Mouse (Mus musculus) neural tube, embryonic 15.5 days (tissue): ENCODE data around the gene Fam219a. TPM values are rescaled to one million over a fixed set of nuclear protein-coding genes. Genes with fewer than 3 reads are reported as not detected.

ENCODE experiments used
- ATAC-seq: fragments of 200-750 bp; cut with Nextera tagmentation; 2 replicates; pipeline ENCODE4 v1.8.0; 2017; ENCODE audit warnings: mild to moderate bottlenecking, moderate TSS enrichment, moderate library complexity; ENCODE audit not compliant: low FRiP score
- H3K27ac ChIP-seq: fragments of 300-500 bp; sonication (generic); replicated peaks from 2 replicates; pipeline ENCODE4 v1.5.1; 2015; ENCODE audit warnings: mild to moderate bottlenecking, inconsistent platforms
- H3K27me3 ChIP-seq: fragments of 300-500 bp; sonication (generic); replicated peaks from 2 replicates; pipeline ENCODE4 v1.6.1; 2015; ENCODE audit warnings: inconsistent platforms
- H3K36me3 ChIP-seq: fragments of 300-500 bp; sonication (generic); 2 replicates; pipeline ENCODE4 v1.6.1; 2015; ENCODE audit warnings: inconsistent platforms
- H3K4me1 ChIP-seq: fragments of 300-500 bp; sonication (generic); 2 replicates; pipeline ENCODE4 v1.6.1; 2015; ENCODE audit warnings: inconsistent platforms
- H3K4me2 ChIP-seq: fragments of 300-500 bp; sonication (generic); 2 replicates; pipeline ENCODE4 v1.6.1; 2015; ENCODE audit warnings: inconsistent platforms, mild to moderate bottlenecking, moderate library complexity
- H3K4me3 ChIP-seq: fragments of 300-500 bp; sonication (generic); replicated peaks from 2 replicates; pipeline ENCODE4 v1.5.1; 2015; ENCODE audit warnings: mild to moderate bottlenecking, inconsistent platforms
- H3K9ac ChIP-seq: fragments of 300-500 bp; sonication (generic); replicated peaks from 2 replicates; pipeline ENCODE4 v1.6.1; 2015; ENCODE audit warnings: mild to moderate bottlenecking, inconsistent platforms
- H3K9me3 ChIP-seq: fragments of 300-500 bp; sonication (generic); replicated peaks from 2 replicates; pipeline ENCODE4 v1.6.1; 2016; ENCODE audit warnings: inconsistent platforms
- WGBS: fragments of 180-500 bp; shearing (Covaris S2); methylation state at CpG from one replicate; pipeline ENCODE4 v1.1.7; 2015; ENCODE audit warnings: mixed read lengths; 5-methylcytosine and 5-hydroxymethylcytosine counted together
- polyA plus RNA-seq: library from polyadenylated mRNA; unstranded; fragments of >200 nt; fragmentation: Nextera tagmentation; extraction: Ambion mirVana; gene quantifications from 2 replicates; pipeline ENCODE4 v1.2.1, GENCODE M21; 2015

Gene Fam219a
- polyA plus RNA-seq, 1 experiment from 2014 or later = 17.9 TPM

DNA sequence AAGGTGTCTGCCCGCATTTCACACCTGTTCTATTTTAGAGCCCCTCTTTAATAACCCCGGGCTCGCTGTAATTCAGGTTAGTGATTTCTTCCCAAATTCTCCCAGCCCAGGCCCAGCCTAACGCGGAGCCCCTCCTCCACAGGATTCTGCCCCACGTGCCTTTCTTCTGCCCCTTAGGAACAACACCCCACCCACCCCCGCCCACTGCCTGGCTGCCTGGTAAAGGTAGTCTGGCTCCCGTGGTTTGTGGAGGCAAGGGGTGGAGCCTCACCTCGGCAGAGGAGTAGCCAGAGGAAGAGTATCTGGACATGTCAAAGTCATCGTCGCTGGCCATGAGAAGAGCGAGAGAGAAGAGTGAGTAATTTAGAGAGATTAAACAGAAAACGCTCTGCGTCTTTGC is 48.7 kb downstream of the Fam219a start:
- no peak overlapping the region for H3K4me2 ChIP-seq
- H3K36me3 ChIP-seq = peaks cover 27% of the 10 kb centered on the region
- no peaks in the 10 kb centered on the region for H3K4me1 ChIP-seq
- H3K27me3 ChIP-seq = no peaks in the 10 kb centered on the region
- H3K9ac ChIP-seq = no peak overlapping the region
- no peak overlapping the region for H3K4me3 ChIP-seq
- ATAC-seq = no peak
- 46% methylated on average over 14 of the region's 14 CpGs for WGBS
- no peaks in the 10 kb centered on the region for H3K9me3 ChIP-seq
- H3K27ac ChIP-seq = no peak overlapping the region

DNA sequence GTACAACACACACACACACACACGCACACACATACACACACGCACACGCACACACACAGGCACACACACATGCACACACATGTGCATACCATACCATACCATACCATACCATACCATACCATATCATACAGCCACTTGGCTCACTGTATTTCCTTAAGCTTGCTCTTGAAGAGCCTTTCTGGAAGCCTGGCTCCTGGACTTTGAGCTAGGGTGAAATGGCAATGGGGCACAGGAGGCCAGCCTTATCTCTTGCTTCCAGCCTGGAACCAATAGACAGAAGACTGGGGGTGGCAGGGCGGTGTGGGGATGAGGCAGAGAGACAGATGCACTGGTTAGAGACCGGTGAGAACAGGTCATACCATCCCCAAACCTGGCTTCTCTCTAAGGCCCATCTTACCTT is 50.1 kb downstream of the Fam219a start:
- H3K4me1 ChIP-seq = no peaks in the 10 kb centered on the region
- H3K9me3 ChIP-seq = no peaks in the 10 kb centered on the region
- H3K4me2 ChIP-seq = no peak overlapping the region
- 95% methylated on average over 5 of the region's 5 CpGs for WGBS
- H3K27ac ChIP-seq = no peak overlapping the region
- no peak overlapping the region for H3K4me3 ChIP-seq
- no peak overlapping the region for H3K9ac ChIP-seq
- H3K36me3 ChIP-seq = peaks cover 27% of the 10 kb centered on the region
- no peaks in the 10 kb centered on the region for H3K27me3 ChIP-seq
- no peak for ATAC-seq

DNA sequence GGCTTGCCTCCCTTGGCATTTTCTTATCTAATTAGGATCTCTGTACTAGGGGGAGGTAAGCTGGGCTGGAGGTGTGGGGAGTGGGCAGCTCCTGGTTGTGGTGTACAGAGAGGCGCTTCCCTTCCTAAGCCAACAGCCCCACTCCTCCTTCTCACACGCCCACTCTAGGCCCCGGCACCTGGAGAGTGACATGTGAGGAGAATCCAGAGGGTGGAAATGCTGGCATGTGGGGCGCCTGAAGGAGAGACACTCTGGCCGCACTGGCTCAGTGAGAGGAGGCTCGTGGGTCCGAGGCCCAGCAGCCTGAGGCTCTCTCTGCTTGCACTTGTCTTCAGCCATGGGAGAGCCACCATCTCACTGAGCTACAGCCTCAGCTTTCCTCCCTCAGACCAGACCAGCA is 51.0 kb downstream of the Fam219a start:
- no peak for ATAC-seq
- Histone ChIP-seq H3K27me3 (no peaks in the 10 kb centered on the region), H3K9me3 (no peaks in the 10 kb centered on the region), H3K36me3 (peaks cover 27% of the 10 kb centered on the region), H3K4me2 (no peak overlapping the region), H3K9ac (no peak overlapping the region), H3K4me3 (no peak overlapping the region), H3K4me1 (peaks cover 5% of the 10 kb centered on the region), H3K27ac (no peak overlapping the region)
- WGBS = 85% methylated on average over 7 of the region's 7 CpGs

DNA sequence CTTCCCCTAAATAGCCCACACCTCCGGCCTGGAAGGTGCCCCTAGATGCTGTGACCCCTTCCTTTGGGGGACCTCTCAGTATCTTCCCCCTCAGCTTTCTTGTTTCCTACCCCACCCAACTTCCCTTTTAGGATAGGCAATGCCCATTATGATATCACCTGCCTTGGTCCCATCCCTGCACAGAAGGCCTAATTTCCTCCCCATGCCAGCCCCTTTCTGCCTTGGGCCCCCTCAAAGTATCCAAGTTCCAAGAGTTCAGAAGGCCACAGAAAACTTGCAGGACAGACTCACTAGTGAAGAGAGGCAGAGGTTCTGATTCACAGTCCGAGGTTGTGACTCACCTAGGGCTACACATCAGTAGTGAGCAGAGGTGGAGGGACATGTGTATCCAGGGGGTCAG is 52.1 kb downstream of the Fam219a start, which contains the start of gene 1110017D15Rik:
1110017D15Rik (minus strand) TSS at position 101 of the 400 bp plus-strand sequence.
- Histone ChIP-seq H3K27me3 (no peaks in the 10 kb centered on the region), H3K36me3 (peaks cover 27% of the 10 kb centered on the region), H3K4me2 (no peak within 1 kb of the TSS), H3K4me3 (no peak within 1 kb of the TSS), H3K9me3 (no peaks in the 10 kb centered on the region), H3K4me1 (peaks cover 8% of the 10 kb centered on the region), H3K27ac (no peak within 1 kb of the TSS), H3K9ac (no peak within 1 kb of the TSS)
- no peak for ATAC-seq
- WGBS = 95% methylated on average over 2 of the region's 2 CpGs

DNA sequence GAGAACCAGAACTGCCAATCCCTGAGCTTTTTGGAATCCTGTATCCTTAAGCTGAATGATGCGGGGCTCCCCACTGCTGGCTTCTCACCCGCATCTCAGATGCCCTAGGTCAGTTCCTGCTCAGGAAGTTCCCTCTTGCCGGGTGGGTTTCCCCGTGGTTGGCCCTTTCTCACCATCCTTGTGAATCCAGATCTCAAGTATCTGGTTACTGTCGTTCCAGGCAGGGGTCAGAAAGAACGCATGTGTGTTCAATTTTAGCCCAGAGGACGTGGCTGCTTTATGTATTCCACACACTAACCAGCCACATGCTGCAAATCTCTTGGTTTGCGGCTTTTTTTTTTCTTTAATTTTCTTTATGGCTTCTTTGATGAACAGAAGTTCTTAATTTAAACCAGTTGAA is 55.6 kb downstream of the Fam219a start:
- Histone ChIP-seq H3K4me3 (no peak overlapping the region), H3K9ac (no peak overlapping the region), H3K4me1 (peaks cover 8% of the 10 kb centered on the region), H3K27ac (peak overlapping the region; percentile 54), H3K4me2 (peak overlapping the region; percentile 20; the same call in 1 of the 2 replicates), H3K9me3 (no peaks in the 10 kb centered on the region), H3K27me3 (peaks cover 2% of the 10 kb centered on the region; the same call in 1 of the 2 replicates), H3K36me3 (peaks cover 3% of the 10 kb centered on the region; the same call in 1 of the 2 replicates)
- ATAC-seq = no peak
- WGBS = 27% methylated on average over 8 of the region's 8 CpGs

DNA sequence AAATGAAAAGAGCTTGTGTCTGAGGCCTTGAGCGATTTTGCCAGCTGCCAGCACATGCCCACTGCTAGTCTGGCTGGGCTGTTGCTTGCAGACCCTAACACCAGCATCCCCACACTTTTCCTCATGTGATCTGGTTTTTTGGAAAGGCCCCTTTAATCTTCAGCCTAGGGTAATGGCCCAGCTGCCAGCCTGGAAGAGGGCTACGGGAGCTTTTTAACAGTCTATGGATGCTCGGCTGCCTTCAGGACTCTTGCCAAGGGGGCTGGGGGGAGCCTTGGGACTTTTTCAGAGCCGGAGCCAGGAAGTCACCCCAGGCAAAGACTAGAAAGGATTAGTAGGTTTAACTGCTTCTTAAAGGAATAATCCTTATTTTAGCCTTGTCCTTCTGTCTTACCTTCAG is 56.0 kb downstream of the Fam219a start:
- Histone ChIP-seq H3K27me3 (peaks cover 5% of the 10 kb centered on the region; the same call in 1 of the 2 replicates), H3K4me1 (peaks cover 8% of the 10 kb centered on the region), H3K9ac (no peak overlapping the region), H3K36me3 (no peaks in the 10 kb centered on the region), H3K27ac (peak overlapping the region; percentile 54), H3K4me3 (no peak overlapping the region), H3K4me2 (peak overlapping the region; percentile 20; the same call in 1 of the 2 replicates), H3K9me3 (no peaks in the 10 kb centered on the region)
- 26% methylated on average over 4 of the region's 4 CpGs for WGBS
- ATAC-seq = peak; percentile 11; the same call in 1 of the 2 replicates

DNA sequence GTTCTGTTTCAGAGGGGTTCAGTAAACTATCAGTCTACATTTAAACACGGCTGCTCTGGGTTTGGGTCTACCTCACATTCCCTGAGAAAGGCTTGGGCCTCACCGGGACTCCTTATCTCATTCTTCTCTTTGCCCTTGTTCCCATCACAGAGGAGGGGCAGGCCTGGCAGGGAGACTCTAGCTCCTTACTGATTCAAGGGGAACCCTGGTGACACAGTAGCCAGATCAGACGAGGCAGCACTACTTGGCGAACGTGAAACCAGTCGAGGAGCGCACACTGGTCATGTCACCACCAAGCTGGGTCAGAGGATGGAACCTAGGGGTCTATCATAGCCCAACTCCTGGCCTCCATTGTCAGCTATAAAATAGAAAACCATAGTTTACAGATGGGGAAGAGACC is 61.3 kb downstream of the Fam219a start:
- no peak for ATAC-seq
- no peaks in the 10 kb centered on the region for H3K36me3 ChIP-seq
- WGBS = 42% methylated on average over 7 of the region's 7 CpGs
- H3K9me3 ChIP-seq = no peaks in the 10 kb centered on the region
- no peak overlapping the region for H3K4me3 ChIP-seq
- peak overlapping the region; percentile 90 for H3K4me2 ChIP-seq
- H3K4me1 ChIP-seq = peaks cover 26% of the 10 kb centered on the region
- no peak overlapping the region for H3K9ac ChIP-seq
- H3K27ac ChIP-seq = no peak overlapping the region
- H3K27me3 ChIP-seq = peaks cover 5% of the 10 kb centered on the region; the same call in 1 of the 2 replicates

DNA sequence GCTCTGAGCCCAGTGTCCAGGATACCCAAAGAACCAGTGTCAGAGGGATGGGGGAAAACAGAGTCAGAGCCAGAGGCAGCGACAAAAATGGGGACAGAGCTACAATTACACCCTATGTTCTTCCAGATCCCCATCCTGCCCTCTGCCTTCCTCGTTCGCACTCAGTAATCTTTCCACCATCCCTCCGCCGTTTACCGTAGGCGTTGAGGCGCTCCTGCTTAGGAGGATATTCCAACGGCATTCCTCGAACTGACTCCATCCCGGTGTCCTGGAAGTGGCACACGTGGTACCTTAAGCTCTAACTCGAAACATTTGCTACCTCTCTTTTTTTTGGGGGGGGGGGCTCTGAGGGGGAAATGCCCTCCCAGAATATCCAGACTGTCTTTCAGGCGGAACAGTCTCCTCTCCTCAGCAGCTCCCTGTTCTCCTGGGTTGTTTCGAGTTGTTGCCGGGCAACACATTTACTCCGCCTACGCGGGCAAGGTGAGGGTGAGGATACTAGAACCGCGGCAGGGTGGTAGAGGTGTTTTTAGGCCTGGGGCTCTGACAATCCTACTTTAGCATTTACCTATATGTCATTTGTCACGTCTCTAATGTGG is 61.9 kb downstream of the Fam219a start:
- peak; percentile 13; the same call in 1 of the 2 replicates for ATAC-seq
- H3K4me2 ChIP-seq = peak overlapping the region; percentile 90
- H3K4me1 ChIP-seq = peaks cover 32% of the 10 kb centered on the region
- H3K4me3 ChIP-seq = peak overlapping the region; percentile 52
- no peaks in the 10 kb centered on the region for H3K9me3 ChIP-seq
- H3K27ac ChIP-seq = peak overlapping the region; percentile 79
- H3K36me3 ChIP-seq = no peaks in the 10 kb centered on the region
- H3K9ac ChIP-seq = peak overlapping the region; percentile 67
- 3% methylated on average over 22 of the region's 22 CpGs for WGBS
- H3K27me3 ChIP-seq = peaks cover 10% of the 10 kb centered on the region; the same call in 1 of the 2 replicates

DNA sequence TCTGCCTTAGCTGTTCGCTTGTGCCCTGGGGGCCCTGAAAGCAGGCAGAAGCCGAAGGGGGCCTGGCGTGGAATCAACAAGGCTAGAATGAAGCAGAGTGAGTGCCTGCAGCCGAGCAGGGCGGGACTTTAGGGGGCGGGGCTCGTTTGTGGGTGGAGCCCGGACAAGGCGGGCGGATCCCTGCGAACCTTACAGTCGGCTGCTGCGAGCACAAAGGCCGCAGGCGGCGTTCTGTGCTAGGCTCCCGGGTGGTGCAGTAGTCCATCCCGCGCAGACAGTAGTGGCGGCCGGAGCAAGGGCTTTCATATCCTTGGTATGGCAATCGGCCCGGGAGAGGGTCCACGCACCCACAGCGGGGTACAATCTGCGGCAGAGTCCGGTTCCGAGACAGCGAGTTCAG is 62.4 kb downstream of the Fam219a start:
- H3K27ac ChIP-seq = peak overlapping the region; percentile 79
- peak overlapping the region; percentile 52 for H3K4me3 ChIP-seq
- peaks cover 13% of the 10 kb centered on the region for H3K27me3 ChIP-seq
- peak overlapping the region; percentile 67 for H3K9ac ChIP-seq
- ATAC-seq = peak; percentile 85
- peak overlapping the region; percentile 90 for H3K4me2 ChIP-seq
- no peaks in the 10 kb centered on the region for H3K36me3 ChIP-seq
- WGBS = under 1% methylated on average over 29 of the region's 29 CpGs
- H3K4me1 ChIP-seq = peaks cover 37% of the 10 kb centered on the region
- H3K9me3 ChIP-seq = no peaks in the 10 kb centered on the region

DNA sequence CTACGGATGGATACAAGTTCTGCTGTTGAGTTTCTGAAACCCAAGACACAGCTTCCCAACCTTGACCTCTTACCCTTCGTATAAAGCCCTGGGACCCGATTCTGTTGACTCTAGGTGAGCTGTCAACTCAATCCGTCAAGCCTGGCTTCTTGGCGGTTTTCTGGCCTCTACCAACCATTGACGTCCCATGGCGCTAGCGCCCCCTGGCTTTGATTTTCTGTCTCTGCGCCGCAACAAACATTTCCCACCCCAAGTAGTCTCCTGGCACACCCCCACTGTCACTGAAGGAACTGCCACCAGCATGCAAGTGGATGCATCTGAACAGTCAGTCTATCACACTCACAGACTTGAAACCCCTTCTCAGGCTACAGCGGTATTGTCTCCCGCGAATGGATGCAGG is 63.2 kb downstream of the Fam219a start:
- H3K9ac ChIP-seq = 0 out of 2 replicates have a peak overlapping the region, but pooled peaks have one; percentile 67
- peaks cover 20% of the 10 kb centered on the region for H3K27me3 ChIP-seq
- H3K9me3 ChIP-seq = no peaks in the 10 kb centered on the region
- 14% methylated on average over 13 of the region's 13 CpGs for WGBS
- peak overlapping the region; percentile 79; the same call in 1 of the 2 replicates for H3K27ac ChIP-seq
- no peak for ATAC-seq
- H3K4me2 ChIP-seq = peak overlapping the region; percentile 90
- peak overlapping the region; percentile 52; the same call in 1 of the 2 replicates for H3K4me3 ChIP-seq
- H3K4me1 ChIP-seq = peaks cover 37% of the 10 kb centered on the region
- H3K36me3 ChIP-seq = no peaks in the 10 kb centered on the region

DNA sequence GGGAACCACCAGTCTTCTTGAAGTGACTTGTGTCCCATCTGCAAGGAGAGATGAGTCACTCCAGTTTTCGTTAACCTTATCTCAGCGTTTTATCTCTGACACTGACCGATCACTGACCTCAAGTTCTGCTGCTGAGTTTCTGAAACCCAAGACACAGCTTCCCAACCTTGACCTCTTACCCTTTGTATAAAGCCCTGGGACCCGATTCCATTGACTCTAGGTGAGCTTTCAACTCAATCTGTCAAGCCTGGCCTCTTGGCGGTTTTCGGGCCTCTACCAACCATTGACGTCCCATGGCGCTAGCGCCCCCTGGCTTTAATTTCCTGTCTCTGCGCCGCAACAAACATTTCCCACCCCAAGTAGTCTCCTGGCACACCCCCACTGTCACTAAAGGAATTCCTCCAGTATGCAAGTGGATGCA is 64.2 kb downstream of the Fam219a start:
- H3K9me3 ChIP-seq = no peaks in the 10 kb centered on the region
- ATAC-seq = no peak
- peaks cover 30% of the 10 kb centered on the region for H3K27me3 ChIP-seq
- H3K27ac ChIP-seq = no peak overlapping the region
- 56% methylated on average over 11 of the region's 11 CpGs for WGBS
- no peaks in the 10 kb centered on the region for H3K36me3 ChIP-seq
- H3K4me1 ChIP-seq = peaks cover 37% of the 10 kb centered on the region
- no peak overlapping the region for H3K9ac ChIP-seq
- H3K4me3 ChIP-seq = no peak overlapping the region
- no peak overlapping the region for H3K4me2 ChIP-seq

DNA sequence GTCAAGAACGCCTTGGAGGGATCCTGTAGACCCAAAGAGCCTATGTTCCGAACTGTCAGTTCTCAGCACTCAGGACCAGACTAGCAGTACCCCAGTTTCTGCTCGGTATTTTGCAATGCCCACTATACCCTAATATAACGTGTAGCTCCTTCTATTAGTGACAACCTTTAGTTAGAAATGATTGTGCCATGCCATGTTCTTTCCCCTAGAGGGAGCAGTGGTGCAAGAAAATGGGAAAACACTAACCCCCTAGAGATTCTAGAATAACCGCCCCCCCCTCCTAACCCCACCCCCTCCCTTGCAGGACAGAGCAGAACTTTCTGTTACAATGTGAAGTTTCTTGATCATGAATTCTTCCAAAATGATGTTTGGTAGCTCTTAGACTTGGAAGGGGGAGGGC is 65.0 kb downstream of the Fam219a start:
- H3K27ac ChIP-seq = no peak overlapping the region
- no peaks in the 10 kb centered on the region for H3K9me3 ChIP-seq
- ATAC-seq = no peak
- no peak overlapping the region for H3K4me3 ChIP-seq
- H3K4me1 ChIP-seq = peaks cover 41% of the 10 kb centered on the region
- H3K27me3 ChIP-seq = peaks cover 39% of the 10 kb centered on the region
- no peak overlapping the region for H3K9ac ChIP-seq
- WGBS = 84% methylated on average over 5 of the region's 5 CpGs
- H3K36me3 ChIP-seq = no peaks in the 10 kb centered on the region
- no peak overlapping the region for H3K4me2 ChIP-seq
